Mouse (Mus musculus) Muller cell, postnatal 12 days (primary cell): Measurements from ENCODE around the gene Rpl18a.
"Not testable (repeated sequence)": the region's sequence is repeated elsewhere in the genome, so short reads cannot be mapped to it uniquely, and the experiment has no call there.

Experiments used
- DNase-seq: peaks from one replicate; pipeline ENCODE4 v3.0.0-alpha.2; 2015; ENCODE audit errors: inconsistent ontology term

Rpl18a gene

DNA sequence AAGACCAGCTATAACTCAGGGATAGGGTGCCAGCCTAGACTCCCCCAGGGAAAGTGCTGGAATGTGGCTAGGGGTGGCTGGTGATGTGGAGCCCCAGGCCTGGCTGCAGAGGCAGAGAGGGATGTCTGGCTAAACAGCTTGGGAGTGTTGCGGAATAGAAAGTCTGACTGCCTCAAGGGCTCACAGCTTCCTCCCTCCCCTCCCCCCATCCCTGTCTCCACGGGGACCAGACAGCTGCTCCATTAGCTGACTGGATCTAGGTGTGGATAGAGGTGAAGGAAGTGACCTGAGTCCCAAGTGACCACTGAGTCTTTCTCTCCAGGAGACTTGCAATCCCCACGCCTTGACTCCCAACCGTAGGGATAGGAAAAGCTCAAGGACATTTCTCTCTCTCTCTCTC, 5.9 kb upstream of the Rpl18a start:
- DNase-seq: no peak

DNA sequence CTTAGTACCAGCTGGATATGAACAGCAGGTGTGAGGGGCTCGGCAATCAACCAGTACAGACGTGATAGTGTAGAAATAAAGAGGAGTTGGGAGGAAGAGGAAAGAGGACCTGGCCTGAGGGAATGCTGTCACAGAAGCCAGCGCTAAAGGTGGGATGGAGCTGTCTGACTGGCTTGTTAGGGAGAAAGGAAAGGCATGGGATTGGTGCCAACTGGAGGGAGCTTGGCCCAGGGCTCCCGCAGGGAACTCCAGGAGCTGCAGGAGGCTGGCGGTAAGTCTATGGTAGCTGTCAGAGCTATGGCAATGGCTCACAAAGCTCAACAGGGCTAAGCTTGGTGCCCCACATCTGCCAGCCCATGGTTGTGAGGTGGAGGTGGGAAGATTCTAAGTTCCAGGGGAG, 5.0 kb upstream of the Rpl18a start:
- no peak for DNase-seq

DNA sequence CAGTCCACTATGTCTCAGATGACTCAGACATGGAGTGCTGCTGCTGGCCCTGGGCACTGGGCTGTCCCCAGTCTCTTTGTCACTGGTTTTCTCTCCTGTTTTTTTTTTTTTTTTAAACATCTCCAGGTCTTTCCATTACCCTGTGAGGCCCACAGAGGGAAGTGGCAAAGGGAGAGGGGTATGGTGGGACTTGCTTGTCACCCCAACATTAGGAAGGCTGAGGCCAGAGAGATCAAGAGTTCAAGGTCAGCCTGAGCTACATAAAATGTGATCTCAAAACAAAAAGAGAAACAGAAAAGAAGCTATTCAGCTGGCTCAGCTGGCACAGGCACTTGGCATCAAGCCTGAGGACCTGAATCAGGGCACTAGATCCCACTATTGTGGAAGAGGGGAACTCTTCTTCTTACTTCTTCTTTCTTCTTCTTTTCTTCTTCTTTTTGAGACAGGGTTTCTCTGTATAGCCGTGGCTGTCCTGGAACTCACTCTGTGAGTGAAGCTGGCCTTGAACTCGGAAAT, 3.7 kb upstream of the Rpl18a start:
- DNase-seq: no peak

DNA sequence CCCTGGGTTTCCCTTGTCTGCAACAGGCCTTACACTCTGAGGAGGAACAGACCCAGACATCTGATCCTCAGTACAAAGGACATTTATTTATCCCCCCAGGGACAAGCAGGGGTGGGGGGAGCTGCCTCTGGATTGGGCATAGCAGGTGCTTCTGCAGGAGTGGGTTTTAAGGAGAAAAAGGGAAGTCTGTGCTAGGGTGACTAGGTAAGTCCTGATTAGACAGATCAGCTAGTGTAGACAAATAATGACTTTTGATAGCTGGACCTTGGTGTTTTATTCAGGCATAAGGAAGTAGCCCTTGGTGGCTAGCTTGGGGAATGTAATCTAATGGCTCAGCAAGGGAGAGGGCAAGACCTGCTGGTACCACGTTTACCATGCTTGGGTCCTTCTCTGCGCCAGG, 2.0 kb upstream of the Rpl18a start:
- DNase-seq: no peak

DNA sequence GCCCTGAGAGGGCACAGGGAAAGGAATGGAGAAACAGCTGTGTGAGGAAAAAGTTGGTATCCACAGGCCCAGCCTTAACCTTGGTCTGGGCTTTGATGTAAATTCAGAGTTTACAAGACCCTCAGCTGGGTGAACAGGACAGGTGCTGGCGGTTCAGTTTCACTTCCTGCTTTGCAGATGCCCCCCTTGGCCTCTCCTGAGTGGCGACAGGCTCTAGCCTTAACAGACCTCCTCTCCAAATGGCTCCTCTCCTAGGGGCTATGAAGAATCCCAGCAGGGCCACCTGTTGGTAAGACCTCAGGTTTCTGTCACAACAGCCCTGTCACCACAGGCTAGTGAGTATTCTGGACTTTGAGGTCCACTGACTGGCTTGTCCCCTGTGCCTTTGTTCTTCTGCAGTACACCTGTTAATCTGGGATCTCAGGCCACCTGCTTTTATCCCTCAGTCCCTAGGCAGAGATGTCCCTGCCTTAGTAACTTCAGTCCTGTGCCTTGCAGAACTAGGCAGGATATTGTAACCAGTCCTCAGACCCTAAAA, 1.5 kb upstream of the Rpl18a start:
- DNase-seq: no peak

DNA sequence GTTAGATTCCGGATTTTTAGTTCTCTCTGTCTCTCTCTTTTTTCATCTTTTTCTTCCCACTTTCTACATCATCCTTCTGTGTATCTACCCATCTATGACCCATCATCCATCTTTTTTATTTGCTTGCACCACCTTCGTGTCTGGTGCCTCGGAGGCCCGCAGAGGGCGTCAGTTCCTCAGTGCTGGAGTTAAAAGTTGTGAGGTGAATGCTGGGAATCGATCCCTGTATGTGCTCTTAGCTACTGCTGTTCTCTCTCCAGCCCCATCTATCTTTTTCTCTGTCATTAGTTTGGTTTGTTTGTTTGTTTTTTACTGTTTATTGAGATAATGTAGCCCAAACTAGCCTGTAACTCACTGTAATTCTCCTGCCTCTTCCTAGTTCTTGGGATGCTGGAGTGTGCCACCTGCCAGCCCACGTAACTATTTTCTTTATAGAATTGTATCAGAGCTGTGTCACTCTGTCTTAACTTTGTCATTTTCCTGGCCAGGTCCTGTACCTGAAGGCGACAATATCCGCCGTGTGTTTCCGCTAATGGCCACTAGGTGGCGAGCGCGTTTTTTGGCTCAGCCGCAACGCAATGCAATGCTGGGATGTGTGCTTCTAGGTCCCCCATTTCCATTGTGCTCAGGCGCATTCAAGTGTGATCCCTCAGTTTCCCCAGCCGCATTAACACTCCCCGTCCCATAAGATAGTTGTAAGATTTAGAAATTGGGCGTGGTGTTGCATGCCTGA, 635 bp upstream of the Rpl18a start:
- peak; percentile 35 for DNase-seq

DNA sequence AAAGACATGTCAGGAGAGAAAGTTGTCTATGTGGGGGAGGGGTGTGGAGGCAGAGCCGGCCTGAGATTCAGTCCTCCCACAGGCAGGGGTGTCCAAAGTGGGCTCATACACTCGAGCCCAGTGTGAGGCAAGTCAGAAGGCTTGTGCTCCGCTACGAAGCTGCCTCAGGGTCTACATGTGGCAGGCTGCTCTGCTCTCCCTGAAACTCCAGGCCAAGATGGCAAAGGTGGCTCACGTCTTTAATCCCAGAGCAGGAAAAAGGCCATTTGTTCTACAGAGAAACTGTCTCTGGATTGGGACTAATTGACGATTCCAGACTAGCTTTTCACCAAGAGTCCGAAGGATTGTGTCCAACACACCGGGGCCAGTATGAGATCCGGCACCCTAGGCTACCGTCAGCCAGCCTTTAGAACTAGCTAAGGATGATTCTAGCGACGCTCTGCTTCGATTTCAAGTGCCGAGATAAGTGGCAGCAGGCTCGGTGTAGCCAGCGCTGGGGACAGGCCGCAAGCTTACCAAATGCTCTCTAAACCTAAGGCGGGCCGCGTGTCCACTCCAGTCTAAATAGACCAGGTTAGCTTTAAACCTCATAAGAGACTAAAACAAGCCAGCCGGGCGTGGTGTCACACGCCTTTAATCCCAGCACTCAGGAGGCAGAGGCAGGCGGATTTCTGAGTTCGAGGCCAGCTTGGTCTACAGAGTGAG, 744 bp downstream of the Rpl18a start:
- DNase-seq: no peak

DNA sequence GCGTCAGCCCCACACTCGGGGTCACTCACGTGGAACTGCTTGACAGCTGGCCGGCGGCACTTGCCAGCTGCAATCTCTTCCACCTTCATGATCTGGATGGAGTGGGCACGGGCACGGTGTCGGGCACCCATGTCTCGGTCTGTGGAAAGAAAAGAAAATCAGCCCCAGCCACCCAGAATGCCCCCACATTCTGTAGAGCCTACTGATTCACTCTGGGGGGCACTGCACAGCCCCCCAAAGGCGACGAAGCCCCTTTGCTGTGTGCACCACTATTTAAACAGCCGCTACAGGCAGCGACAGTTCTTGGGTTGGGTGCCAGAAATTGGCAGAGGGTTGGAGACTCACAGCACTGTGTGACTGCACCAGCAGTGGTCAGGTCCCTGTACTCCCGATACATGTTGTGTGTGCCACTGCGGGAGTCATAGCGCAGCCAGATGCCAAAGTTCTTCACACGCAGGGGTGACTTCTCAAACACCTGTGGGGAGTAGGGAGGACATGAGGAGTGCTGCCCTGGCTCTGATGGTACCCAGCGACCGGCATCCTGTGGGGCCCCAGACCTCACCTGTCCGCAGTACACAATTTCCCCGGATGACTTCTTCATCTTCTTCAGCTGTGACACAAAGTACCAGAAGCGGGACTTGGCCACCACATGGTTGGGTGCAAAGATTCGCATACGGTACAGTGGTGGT, 1.5 kb downstream of the Rpl18a start:
- not testable (repeated sequence) for DNase-seq

DNA sequence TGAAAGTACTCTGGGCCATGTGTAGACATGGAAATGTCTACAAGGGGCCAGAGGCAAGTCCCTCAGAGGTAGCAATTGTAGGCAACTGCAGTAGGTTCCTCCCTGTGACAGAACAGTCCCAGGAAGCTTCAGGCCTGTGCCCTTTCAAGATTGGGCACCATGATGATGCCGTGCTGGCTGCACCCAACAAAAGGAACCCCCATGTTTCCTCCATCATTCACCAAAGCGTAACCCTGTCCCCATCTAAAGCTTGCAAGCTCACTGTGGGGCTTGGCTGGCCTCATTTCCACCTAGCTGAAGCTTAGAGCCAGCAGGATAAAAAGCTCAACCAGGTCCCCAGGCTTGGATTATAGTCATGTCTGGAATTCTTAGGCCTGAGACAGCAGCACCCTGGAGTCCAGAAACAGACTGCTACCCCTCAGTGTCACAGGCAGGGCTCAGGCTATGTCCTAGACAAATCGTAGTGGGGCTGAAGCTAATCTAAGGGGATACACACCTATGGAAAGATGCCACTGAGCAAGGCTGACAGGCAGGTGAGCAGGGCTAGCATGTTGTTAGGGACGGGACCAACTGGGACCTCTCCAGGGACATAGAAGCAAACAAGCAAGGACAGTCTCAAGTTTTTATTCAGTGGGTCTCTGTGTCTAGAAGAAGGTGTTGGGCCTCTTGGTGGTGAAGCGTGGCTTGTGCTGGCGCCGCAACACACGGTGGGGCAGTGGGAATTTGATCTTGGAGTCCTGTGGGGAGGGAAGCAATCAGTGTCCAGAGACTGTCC, 2.3 kb downstream of the Rpl18a start:
- DNase-seq: no peak

DNA sequence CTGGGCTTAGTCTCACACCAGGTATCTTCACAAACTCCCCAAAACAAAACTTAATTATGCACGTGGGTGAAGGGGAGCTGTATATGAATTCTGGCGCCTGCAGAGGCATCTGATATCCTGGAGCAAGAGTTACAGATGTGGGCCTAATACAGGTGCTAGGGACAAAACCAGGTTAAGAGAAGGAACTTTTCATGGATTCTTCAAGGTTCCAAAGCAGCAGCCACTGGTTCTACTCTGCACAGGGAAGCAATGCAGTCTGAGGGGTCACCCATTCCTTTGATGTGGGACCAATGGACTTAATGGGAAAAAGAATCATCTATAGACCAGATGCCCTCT, 2.9 kb downstream of the Rpl18a start:
- no peak for DNase-seq

DNA sequence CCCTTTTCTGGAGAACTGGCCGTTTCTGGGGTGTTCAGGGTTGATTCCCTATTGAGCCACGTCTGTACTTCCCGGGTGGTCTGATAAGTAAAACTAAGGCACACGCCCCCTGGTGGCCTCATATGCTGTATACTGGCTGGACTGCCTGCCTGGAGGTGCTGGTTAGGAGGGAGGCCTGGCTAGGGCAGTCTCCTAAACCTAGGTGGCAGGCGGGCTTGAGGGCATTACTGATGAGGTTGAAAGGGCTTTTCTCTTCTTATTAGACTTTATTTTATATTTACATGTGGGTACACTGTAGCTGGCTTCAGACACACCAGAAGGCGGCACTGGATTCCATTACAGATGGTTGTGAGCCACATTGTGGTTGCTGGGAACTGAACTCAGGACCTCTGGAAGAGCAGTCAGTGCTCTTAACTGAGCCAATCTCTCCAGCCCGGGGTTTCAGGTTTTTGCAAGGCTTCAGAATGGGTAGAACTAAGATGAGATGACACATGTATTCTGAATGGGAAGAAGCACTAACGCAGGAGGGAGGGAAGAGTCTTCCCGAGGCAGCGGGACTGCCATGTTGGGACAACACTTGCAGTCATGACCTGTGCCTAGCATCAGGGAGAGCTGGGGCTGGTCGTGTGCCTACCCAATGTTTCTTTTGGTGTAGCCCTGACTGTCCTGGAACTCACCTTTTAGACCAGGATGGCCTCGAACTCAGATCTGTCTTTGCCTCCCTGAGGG, 3.4 kb downstream of the Rpl18a start:
- peak; percentile 75 for DNase-seq

DNA sequence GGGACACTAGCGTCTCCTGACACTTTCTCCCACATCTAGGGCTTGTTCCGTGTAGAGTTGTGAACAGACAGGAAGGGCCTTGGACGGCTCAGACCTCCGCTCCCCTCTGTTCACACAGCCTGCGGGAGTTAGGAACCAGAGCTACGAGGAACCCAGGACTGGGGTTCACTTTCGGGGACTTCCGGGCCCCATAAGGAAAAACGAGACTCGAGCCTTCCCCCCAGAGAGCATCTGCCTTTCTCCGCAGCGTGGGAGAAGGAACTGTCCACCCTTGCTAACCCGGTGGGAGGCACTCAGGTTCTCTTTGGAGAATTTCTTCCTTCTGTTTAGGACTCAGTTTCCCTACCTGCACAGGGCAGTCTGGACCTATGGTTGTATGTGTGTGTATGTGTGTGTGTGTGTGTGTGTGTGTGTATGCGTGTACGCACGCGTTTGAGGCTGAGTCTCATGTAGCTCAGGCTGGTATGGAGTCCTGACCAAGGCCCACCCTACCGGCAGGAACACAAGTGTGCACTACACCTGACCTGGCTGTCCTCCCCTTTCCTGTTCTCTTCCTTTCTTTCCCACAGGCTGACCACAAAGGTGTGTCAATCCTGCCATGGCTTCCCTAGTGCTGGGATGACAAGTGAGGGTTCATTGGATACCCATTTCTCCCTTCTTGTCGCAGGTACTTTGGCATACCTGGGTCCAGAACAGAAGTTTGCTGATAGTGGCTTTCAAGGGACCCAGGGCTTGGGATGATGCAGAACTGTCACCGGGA, 4.1 kb downstream of the Rpl18a start:
- DNase-seq: no peak

DNA sequence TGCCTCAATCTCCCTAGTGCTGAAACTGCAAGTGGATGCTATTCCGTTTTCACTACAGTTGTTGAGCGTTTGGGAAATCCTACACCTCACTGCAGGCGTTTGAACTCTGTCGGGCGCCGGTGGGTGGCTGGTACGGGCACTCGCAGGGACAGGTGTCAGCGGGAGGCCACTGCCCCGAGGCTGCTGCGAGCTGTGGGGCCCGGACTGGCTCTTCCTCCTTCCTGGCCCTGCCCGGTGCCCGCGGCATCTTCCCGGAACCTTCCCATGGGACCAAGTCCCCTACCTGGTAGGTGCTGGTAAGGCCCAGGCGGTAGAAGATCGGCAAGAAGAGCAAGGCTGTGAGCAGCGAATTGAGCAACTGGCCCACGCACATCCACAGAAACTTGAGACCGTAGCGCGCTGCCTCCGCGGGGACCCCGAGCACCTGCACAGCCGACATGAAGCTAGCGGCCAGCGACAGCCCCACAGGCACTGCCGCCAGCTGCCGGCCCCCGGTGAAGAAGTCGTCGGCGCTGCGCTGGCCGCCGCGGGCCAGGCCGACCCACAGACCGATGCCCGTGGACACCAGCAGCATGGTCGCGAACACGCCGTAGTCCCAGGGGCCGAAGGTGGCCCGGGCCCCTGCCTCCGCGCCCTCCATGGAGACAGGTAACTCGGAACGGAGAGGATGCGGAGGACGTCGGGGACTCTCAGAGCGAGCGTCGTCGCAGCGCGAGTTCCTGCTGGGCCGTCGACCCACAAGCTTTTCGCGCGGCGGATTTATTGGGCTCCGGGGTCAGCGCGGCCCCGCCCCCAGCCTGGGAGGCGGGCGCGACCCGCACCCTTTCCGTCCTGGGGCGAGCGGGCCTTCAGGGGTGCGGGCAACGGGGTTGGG, 5.0 kb downstream of the Rpl18a start, which contains the start of gene Slc5a5:
Slc5a5 (minus strand) TSS at position 736 of the 874 bp plus-strand sequence.
- no peak for DNase-seq

DNA sequence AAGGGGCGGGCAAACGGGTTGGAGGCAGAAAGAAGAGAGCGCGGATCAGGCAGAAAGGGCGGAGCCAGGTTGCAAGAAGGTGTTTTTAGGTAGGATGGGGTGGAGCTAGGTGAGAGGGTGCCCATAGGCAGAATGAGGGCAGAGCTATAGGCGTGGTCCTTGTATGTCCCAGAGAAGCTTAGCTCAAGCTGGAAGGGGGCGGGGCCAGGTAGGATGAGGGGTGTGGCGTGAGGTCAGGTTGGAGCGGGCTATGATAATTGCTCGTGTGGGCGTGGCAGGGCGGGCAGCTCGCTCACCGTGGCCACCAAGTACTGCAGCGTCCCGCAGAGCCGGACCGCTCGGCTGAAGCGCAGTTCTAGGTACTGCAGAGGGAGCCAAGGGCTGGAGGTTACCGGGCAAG, 5.9 kb downstream of the Rpl18a start:
- DNase-seq: no peak

DNA sequence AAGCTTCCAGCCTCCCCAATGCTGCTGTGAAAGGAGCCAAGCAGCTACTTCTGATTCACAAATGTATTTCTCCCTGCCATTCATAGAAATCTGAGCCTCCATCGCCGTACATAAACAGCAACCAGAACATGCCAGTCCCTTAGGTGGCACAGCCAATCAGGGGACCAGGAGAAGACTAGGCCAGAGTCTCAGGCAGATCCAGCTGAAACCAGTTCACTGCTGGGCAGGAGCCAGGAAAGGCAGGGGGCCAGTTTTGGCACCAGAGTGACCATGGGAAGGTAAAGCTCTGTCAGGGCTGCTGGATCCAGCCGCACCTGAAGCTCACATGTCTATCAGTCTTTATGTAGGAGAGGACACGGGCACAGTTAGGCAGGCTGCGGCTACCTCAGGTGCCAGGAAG, 6.6 kb downstream of the Rpl18a start:
- no peak for DNase-seq

DNA sequence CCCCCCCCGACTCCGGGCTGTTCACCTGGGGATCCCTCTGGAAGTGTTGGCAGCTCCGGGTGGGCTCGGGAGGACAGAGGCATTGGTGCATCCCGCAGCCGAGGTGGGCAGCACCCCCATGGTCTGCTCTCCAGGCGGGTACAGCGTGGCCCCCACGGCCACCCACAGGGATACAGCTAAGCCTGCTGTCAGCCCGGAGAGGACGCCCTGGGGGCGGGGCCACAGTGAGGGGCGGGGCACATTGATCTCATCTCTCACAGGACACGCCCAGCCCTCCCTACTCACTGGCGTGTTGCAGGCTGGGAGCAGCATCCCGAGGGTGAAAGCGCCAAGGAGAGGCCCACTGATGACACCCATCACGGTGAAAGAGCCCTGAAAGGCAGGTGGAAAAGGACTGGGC, 9.5 kb downstream of the Rpl18a start:
- DNase-seq: no peak

DNA sequence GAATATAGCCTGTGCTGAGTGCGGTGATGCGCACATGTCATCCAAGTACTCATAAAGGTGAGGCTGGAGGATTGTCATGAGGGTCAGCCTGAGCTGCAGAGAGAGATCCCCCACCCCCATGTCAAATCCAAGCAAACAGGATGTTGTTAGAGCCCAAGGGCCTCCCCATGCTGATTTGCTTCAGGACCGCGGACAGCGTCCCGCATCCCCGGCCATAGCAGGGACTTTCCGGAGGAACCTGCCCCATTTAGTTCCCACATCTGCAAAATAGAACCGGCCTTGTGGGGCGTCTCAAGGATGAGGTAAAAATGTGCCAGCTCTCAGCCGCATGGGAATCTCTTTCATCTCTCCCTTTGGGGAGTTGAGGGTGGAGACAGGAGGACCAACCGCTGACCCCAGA, 11.6 kb downstream of the Rpl18a start:
- DNase-seq: peak; percentile 59

DNA sequence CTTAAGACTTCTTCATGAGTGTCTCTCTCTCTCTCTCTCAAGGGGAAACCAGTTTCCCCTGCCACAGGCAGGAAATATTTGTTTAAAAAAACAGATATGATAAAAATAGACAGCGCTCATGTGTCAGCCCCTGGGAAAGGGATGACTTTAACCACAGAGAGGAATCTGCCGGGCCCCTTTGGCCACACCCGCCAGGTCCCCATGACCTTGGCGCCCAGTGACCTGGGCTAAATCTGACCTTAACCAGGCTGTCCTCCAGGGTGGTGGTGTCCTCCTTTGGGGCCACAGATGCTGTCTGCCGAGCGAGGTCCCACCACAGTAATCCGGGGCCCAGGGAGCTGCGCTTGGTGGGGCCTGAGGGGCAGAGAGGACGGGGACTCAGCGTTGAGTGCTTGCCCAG, 12.5 kb downstream of the Rpl18a start:
- no peak for DNase-seq

DNA sequence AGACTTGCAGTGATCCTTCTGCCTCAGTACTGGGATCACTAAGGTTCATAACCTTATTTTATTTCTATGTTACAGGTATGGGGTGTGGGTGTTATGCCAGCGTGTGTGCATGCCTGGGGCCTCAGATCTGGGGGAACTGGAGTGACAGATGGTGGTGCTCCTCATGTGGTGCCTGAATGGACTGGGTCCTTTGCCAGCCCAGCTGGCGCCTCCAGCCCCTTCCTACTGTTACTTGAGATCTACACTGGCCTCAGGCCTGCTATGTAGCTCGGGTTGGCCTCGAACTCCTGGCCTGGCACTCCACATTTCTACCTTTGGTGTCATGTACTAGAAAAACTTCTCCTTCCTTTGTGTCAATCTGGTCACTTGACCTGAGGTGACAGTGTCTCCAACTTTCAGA, 13.0 kb downstream of the Rpl18a start:
- no peak for DNase-seq
